Mouse (Mus musculus): ENCODE results near the gene Lin54. TPM values are rescaled to one million over a fixed set of nuclear protein-coding genes. Genes with fewer than 3 reads are reported as not detected.
"Not testable (repeated sequence)": the region's sequence is repeated elsewhere in the genome, so short reads cannot be mapped to it uniquely, and the experiment has no call there.

Gene Lin54
- total RNA-seq, 2 experiments from 2014 or later: 12.6 to 13.0 TPM

DNA sequence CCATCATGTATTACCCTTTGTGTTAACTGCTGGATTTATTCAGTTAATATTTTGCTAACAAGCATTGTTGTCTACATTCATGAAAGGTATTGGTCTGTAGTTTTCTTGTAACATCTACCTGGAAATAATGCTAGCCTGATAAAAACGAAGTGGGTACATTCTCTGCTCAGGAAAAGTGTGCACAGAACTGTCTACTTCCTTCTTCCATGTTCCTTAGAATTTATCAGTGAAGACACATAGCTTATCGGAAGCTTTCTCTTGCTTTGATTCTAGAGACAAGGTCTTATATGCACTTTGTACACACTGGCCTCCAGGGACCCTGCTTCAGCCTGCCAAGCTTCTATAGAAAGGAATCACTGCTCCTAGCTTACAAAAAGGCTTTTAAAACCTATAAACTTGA is 11.1 kb downstream of the Lin54 start:
- no peak for DNase-seq

DNA sequence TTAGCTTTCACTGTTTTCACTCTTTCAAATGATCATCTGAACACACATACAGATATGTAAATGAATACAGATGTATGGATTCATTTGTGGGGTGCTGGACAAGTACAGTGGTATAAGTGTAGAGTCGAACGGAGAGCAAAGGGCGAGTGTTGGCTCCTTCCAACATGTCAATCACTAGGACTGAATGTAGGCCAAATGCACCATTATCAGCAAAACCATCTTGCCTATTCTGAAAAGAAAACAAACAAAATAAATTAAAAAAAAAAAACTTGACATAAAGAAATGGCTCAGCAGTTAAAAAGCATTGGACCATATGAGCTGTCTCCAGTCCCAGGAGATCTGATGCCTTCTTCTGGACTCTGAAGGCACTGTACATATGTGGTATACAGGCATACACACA is 12.2 kb downstream of the Lin54 start:
- no peak for DNase-seq

DNA sequence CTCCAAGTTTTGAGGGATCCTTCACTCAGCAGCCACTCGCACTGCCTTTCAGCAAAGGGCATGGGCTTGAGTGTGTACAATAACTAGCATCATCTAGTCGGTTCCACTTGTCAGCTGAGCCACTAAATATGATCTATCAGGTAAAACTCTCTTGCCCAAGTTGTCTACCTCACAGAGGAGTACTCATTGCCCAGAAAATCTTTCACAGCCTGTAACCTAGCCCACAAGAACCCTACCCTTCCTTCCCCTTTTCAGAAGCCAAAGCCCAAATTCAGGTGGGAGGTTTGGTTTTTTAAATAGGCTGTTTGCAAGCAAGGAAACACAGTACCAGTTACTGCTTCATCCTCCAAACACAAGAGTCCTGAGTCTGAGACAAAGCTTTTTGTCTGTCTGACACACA is 13.3 kb downstream of the Lin54 start:
- no peak for DNase-seq

DNA sequence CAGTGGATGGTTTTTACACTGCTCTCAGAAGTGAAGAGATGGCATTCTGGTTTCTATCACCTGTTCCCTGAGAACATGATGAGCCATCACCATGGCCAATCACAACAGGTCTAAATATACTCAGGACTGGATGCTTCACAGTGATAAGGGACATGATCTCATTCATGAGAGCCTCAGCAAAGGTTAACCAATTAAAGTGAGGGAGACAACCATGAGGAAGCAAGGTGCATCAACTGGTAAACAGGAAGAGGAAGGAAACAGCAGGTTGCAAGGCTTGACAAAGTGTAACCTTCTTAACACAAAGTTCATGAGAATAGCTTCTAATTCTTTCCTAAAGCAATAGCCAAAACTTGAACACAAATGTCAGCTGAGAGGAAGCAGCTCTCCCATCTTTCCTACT is 16.9 kb downstream of the Lin54 start:
- DNase-seq: no peak

DNA sequence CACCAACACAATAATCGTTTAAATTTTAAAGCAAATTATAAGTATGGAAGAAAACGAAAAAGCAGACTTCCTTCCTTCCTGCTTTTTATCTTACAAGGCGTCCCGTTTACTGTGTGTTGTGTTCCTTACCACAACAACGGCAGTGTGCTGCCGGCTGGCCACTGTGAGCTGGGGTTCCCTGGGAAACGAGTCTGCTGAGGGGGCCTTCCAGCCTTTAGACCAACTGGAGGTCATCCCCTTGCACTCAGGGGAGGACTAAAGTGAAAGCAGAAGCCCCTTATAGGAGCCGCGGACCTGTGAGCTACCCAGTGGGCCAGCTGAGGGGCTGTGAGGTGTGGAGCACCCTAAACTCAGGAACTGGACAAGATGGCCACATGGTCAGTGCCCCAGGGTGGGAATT is 22.8 kb downstream of the Lin54 start:
- no peak for DNase-seq

DNA sequence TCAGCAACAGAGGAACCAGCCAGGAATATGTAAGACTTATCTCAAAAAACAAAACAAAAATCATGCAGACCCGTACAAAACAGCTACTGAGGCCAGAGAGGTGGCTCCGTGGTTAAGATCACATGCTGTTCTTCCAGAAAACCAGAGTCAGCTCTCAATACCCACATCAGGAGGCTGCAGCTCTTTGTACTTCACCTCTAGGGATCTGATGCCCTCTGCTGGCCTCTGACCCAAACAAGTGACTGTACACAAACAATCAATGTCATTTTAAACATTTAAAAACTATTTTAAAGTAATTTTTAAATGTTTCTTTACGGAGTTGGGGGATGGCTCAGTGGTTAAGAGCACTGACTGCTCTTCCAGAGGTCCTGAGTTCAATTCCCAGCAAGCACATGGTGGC is 24.1 kb downstream of the Lin54 start:
- no peak for DNase-seq

DNA sequence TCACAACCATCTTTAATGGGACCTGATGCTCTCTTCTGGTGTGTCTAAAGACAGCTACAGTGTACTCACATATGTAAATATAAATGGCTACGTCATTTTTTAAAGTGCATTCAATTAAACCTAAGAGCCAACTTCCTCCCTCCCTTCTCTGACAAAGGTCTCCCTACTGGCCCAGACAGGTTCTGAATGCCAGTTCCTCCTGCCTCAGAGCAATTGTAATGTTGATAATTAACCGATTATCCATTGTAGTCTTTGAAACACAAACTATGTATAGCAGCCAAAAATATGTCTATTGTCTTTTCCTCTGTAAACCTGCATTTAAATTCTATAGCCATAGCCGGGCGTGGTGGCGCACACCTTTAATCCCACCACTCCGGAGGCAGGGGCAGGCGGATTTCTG is 33.1 kb downstream of the Lin54 start:
- DNase-seq: no peak

DNA sequence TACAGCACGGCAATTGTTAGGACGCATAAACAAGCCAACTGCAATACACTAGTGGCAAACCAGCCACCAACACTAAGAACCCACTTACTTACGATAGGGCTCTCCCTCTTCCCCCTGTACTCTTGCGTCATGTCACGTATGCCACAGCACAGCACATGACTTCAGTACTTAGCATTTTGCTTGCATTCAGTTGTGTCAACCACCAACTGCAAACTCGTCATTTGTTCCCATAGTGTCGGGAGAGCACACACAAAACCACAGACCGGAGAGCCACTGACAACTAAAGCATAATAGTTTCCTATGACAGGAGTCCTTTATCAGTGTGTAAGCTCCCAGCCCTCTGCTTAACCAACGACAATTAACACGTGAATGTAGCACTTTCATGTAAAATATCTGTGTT is 33.8 kb downstream of the Lin54 start:
- no peak for DNase-seq

DNA sequence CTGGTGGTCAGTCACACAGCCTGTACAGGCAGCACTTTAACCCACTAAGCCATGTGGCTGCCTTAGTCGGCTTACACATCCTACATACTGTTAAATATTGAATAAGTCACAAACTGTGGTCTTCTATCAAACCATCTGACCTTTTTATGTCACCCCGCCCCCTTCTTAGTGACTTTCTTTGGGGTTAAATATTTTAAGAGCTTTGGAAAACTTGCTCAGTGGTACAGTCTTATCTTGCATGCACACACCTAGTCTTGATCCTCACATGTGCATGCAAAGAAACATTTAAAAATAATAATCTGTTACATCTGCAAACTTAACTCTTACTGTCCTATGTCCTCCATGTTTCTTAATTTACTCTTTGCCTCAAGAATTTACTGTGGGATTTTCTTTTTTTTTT is 38.1 kb downstream of the Lin54 start:
- no peak for DNase-seq

DNA sequence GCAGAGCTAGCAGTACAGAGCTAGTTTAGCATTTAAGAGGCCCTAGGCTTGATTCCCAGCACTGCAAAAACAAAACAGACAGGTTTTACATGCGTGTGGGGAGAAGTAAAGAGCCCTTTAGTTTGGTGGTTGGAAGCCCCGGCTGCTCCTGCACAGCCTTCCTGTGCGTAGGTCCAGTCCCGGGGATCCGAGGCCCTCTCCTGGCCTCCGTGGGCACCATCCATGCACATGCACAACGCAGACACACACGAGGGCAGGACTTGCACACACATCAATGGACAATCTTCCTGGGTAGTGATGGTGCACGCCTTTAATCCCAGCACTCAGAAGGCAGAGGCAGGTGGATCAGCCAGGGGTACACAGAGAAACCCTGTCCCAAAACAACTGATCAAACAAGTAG is 38.9 kb downstream of the Lin54 start:
- DNase-seq: no peak

DNA sequence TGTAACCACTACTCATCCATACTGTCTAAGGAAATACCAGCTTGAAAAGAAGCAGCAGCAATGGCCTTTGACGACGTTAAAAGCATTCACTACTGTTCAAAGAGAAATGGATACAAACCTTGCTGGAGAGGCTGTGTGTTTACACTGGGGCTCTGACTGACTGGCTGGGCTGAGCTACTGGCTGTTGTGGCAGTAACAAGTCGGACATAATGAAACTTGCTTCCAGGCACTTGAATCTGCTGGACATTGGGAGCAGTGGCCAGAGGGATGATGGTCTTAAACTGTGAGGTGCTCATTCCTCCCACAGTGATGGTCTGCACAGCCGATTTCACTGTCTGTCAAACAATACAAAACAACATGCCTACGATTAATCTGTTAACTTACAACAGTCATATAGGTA is 41.0 kb downstream of the Lin54 start:
- no peak for DNase-seq

DNA sequence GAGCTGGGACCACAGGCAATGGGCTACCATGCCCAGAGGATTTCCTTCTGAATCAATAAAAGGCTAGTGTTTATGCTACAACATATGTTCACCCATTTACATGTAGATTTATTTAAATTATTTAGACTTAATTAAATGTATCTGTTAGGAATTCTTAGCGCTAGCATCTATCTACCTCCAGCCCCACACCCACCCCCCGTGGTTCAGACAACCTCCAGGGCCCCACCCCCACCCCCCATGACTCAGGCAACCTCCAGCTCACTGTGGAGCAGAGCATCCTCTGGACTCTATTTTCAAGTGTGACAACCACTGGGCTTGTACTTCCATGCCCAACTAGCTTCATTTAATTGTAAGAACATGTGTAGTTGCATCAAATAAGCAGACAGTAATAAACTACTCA is 48.6 kb downstream of the Lin54 start:
- no peak for DNase-seq

DNA sequence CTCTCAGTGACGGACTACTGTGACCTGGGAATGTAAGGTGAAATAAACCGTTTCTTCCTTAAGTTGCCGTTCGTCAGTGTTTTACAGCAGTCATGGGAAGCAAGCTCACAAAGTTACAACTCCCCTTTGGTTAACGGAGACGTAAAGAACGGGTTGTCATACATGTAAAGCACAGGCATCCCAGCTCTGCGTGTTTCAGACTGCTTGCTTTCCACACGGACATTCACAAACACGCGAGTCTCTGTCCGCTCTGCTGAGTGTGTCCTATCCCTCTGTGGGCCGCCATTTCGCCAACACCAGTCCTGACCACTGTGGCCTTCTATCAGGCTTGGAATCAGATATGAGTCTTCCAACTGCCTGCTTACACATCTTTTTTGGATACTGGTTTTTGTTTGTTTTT is 61.6 kb downstream of the Lin54 start:
- no peak for DNase-seq

DNA sequence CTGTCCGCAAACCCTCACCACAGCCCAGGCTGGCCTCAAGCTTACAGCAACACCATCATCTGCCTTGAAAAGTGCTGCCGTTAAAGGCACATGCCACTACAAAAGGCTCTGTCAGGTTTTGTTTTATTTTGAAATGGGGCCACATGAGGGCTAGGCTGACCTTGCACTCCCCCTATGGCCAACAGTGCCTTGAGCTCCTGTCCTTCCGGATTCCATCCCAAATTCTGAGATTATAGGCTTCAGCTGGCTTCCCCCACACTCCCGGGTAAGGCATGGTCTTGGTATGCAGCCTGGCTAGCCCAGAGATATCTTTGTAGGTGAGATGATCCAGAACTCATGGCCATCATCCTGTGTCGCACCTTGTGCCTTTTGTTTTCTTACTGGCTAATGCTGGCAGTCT is 62.5 kb downstream of the Lin54 start:
- DNase-seq: no peak

DNA sequence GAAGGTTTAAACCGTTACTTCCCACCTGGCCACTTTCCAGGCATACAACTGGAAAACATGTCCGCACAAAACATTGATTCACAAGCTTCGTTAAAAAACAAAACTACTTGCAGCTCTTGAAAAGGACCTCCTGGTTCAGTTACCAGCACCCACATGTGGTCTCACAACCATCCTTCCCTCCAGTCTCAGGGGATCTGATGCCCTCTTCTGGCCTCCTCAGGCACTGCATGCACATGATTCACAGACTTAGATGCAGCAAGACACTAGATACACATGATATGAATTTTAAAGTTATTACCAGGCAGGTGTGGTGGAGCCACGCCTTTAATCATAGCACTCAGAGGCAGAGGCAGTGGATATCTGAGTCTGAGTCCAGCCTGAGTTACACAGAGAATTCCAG is 63.4 kb downstream of the Lin54 start:
- no peak for DNase-seq

DNA sequence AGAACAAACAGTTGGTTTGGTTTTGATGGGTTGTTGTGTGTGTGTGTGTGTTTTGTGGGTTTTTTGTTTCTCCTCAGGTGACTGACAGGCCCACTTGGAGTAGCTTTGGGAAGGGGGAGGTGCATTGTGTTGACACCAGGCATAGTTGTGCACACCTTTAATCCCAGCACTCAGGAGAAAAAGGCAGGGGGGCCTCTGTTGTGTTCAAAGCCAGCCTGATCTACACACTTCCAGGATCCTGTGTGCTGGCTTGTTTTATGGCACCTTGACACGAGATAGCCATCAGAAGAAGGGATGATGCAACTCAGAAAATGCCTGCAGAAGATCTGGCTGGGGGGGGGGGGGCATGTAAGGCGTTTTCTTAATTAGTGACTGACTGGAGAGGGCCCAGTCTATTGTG is 69.5 kb downstream of the Lin54 start:
- no peak for DNase-seq

DNA sequence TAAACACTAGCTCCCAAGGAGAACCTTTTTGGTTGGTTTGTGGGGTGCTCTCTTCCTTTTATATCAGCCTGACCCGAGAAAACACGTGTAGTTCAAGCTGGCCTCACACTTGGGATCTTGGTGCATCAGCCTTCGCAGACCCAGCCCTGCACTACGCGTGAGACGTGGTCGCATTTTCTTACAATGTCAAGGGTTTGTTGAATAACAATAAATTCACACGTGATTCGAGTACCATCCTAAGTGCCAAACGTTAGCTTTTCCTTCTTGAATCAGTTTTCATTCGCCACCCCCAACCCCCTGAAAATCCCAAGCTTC is 70.4 kb downstream of the Lin54 start:
- DNase-seq: no peak

DNA sequence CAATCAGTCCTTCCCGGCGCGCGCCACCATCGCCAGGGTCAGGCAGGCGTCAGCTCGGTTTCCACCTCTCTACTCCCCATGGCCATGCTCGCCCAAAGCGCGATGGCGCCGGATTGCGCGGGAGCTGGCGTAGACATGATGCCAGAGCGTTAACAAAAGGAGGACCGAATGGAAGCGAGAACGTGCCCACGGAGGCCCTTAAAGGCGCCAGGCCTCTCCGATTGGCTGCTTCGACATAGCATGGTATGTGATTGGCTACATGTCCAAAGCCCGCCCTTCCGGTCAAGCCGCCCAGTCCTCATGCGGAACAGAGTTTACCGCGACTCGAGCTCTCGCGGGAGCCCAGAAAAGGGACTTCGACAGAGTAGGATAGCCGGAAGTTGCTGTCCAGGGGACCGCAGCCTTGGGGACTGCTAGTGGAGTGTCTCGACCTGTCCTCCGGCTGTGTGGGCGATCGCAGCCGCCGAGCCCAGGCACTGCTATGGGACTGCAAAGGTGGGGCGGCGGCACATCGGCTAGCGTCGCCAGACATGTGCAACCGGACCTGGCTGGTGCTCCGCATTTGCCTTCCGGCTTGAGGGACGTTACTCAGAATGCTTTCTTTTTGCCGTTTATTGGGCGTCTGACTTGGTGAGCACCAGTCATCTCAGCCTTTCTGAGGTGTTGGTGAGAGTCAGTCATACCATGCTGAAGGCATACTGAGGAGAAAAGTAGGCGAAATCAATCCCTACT is 70.9 kb downstream of the Lin54 start:
- peak; percentile 93 for DNase-seq

DNA sequence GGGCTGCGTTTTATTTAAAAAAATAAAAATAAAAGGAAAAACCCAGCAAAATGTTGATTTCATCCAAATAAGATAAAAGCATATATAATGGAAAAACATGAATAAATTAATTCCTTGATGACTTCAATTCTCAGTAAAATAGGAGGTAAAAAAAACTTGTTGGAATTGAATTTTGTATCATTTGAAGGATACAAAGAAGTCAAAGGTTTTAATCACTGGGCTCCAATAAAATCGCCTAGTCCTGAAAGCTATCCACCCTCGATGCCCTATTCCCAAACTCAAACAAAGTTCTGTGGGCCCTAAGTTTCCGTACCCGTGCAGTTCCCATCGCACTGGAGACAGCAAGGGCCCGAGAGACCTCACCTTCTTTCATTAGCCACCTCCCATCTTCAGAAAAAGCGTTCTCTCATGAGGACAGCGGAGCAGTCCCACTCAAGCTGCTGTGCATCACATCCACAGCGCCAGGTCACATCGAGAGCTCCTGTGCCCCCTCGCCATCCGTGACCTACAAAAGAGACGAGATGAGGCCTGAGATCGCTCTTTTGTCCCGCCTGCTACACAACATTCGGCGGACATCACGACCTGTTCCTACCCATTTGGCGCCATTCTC is 71.6 kb downstream of the Lin54 start:
- DNase-seq: no peak

DNA sequence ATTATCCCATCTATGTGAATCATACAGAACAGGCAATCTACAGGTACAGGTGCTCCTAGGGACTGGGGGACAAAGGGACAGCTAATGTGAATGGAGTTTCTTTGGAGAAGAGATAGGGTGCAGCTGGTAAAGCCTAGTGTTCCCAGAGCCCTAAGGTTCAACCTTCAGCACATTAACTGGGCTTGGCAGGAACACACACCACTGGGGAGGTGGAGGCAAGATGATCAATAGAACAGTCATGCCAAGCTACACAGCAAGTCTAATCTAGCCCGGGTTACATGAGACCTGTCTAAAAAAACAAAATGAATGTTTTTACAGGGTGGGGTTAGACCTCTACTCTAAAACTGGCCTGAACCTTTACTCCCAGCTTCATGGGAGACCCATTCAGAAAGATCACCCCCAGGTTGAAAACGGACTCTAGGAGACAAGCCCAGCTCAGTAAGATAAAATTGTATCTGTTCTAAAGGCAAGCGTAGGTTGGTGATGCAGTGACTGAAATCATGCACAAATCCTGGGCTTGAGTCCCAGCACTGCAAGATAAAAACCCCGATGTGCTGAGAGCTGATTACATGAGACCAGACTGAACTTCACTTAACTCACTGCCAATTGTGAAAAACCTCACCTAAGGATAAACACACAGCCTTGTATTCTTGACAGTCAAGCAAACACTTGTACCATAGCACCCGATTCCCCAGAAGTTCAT is 72.3 kb downstream of the Lin54 start:
- no peak for DNase-seq

DNA sequence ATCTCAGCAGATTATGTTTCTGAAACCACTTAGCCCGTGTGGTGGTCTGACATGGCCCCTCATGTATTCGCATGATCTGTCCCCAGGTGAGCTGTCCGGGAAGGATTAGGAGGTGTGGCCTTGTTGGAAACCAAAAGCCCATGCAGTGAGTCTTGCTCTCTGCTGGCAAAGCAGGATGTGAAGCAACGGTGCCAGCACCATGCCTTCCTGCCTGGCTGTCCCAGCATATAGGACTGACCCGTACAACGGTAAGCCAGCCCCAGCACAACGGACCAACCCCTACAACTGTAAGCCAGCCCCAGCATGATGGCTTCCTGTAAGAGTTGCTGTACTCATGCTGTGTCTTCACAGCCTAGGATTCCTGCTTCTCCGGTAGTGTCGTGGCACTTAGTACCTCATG is 73.2 kb downstream of the Lin54 start:
- DNase-seq: no peak

DNA sequence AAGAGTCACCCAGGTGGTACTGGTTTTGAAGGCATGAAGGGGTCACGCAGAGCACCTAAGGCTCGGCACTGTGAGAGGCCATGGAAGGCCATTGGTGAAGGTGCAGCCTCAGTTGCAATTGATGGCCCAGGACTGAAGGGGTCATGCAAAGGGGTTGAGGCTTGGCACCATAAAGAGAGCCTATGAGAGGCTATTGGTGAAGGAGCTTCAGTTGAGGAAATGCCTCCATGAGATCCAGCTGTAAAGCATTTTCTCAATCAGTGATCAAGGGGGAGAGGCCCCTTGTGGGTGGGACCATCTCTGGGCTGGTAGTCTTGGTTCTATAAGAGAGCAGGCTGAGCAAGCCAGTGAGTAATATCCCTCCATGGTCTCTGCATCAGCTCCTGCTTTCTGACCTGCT is 74.6 kb downstream of the Lin54 start:
- not testable (repeated sequence) for DNase-seq

DNA sequence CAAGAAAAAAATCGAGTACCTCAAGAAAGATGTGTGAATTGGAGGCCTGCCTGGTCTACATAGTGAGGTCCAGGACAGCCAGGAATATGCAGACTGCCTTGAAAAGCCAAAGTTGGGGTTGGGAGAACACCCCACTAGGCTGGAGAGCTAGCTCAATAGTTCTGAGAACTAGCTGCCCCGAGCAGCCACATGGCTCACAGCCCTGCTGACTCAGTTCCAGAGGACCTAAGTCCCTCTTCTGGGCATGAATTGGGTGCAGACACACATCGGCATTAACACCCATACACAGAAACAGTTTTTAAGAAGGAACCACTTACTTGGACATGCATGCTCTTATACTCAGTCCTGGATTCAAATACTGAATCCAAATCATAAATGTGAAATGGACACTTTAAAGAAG is 76.2 kb downstream of the Lin54 start:
- DNase-seq: no peak

DNA sequence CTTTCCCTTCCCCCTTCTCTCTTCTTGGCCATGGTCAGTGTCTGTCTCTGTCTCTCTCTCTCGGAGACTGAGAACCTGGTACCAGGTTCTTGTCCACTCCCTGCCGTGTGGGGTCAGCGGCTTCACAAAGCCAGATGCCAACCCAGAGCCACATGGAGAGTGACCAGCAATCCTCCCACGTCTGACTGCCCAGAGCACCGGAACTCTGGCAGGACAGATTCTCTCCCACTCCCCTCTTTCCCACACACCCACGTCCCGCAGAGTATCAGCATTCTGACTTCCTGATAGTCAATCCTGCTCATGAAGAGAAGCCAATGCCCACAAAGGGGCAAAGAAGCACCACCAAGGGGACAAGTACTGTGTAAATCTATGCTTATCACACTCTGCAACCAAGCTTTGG is 76.8 kb downstream of the Lin54 start:
- no peak for DNase-seq

All from adrenal gland, postnatal 10 days (tissue).